Mouse (Mus musculus): ENCODE measurements around the gene Nup160. TPM values are rescaled to one million over a fixed set of nuclear protein-coding genes. Genes with fewer than 3 reads are reported as not detected.
A peak's percentile ranks its signal among the peaks of the same experiment; 100 is the strongest.

Nup160 gene
- polyA plus RNA-seq (2015; fragmentation: Nextera tagmentation; extraction: Ambion mirVana) = 26.2 and 33.9 TPM in 2 replicates

GRCm38 (mm10) chr2:90677007-90677406, at the start of gene Nup160:
Nup160 (plus strand) TSS chr2:90677215.
- no peaks in the 10 kb centered on the region for H3K9me3 ChIP-seq
- H3K4me2 ChIP-seq = no peak within 1 kb of the TSS

GRCm38 (mm10) chr2:90628261-90628660, 48.8 kb upstream of the Nup160 start:
- no peaks in the 10 kb centered on the region for H3K9me3 ChIP-seq
- ATAC-seq (ENCODE audit: low read depth) = no peak
- no peak overlapping the region for H3K4me2 ChIP-seq
- H3K4me1 ChIP-seq (replicated peaks) = peaks cover 4% of the 10 kb centered on the region; the same call in 1 of the 2 replicates
- no peaks in the 10 kb centered on the region for H3K27me3 ChIP-seq
- no peak overlapping the region for H3K27ac ChIP-seq (replicated peaks)
- H3K9ac ChIP-seq = no peak overlapping the region
- H3K4me3 ChIP-seq = no peak overlapping the region
- no peaks in the 10 kb centered on the region for H3K36me3 ChIP-seq
- WGBS = 91% methylated on average over 5 of the region's 5 CpGs

More at GRCm38 (mm10) chr2:90677007-90677406, at the start of gene Nup160:
- H3K4me3 ChIP-seq = no peak within 1 kb of the TSS
- 0 out of 2 replicates have a peak, but pooled peaks cover 4% of the 10 kb centered on the region for H3K36me3 ChIP-seq
- 76% methylated on average over 8 of the region's 8 CpGs for WGBS
- H3K9ac ChIP-seq = no peak within 1 kb of the TSS
- peaks cover 23% of the 10 kb centered on the region for H3K4me1 ChIP-seq (replicated peaks)
- H3K27ac ChIP-seq (replicated peaks) = no peak within 1 kb of the TSS
- ATAC-seq (ENCODE audit: low read depth) = no peak
- no peaks in the 10 kb centered on the region for H3K27me3 ChIP-seq

GRCm38 (mm10) chr2:90629552-90629951, 47.5 kb upstream of the Nup160 start:
- 33% methylated on average over 2 of the region's 2 CpGs for WGBS
- ATAC-seq (ENCODE audit: low read depth) = no peak
- no peaks in the 10 kb centered on the region for H3K9me3 ChIP-seq
- no peak overlapping the region for H3K27ac ChIP-seq (replicated peaks)
- H3K27me3 ChIP-seq = no peaks in the 10 kb centered on the region
- H3K9ac ChIP-seq = no peak overlapping the region
- H3K4me2 ChIP-seq = no peak overlapping the region
- H3K4me1 ChIP-seq (replicated peaks) = no peaks in the 10 kb centered on the region
- no peak overlapping the region for H3K4me3 ChIP-seq
- H3K36me3 ChIP-seq = no peaks in the 10 kb centered on the region

GRCm38 (mm10) chr2:90631938-90632733, 44.9 kb upstream of the Nup160 start:
- no peaks in the 10 kb centered on the region for H3K9me3 ChIP-seq
- no peak overlapping the region for H3K27ac ChIP-seq (replicated peaks)
- H3K9ac ChIP-seq = no peak overlapping the region
- no peak overlapping the region for H3K4me2 ChIP-seq
- no peaks in the 10 kb centered on the region for H3K4me1 ChIP-seq (replicated peaks)
- H3K4me3 ChIP-seq = no peak overlapping the region
- ATAC-seq (ENCODE audit: low read depth) = no peak
- no peaks in the 10 kb centered on the region for H3K27me3 ChIP-seq
- no peaks in the 10 kb centered on the region for H3K36me3 ChIP-seq
- WGBS = 79% methylated on average over 16 of the region's 16 CpGs

GRCm38 (mm10) chr2:90634671-90635070, 42.3 kb upstream of the Nup160 start:
- no peaks in the 10 kb centered on the region for H3K9me3 ChIP-seq
- H3K27me3 ChIP-seq = no peaks in the 10 kb centered on the region
- no peak overlapping the region for H3K27ac ChIP-seq (replicated peaks)
- no peaks in the 10 kb centered on the region for H3K36me3 ChIP-seq
- H3K4me2 ChIP-seq = no peak overlapping the region
- peaks cover under 1% of the 10 kb centered on the region; the same call in 1 of the 2 replicates for H3K4me1 ChIP-seq (replicated peaks)
- H3K9ac ChIP-seq = no peak overlapping the region
- ATAC-seq (ENCODE audit: low read depth) = no peak
- no peak overlapping the region for H3K4me3 ChIP-seq

GRCm38 (mm10) chr2:90635085-90635723, 41.8 kb upstream of the Nup160 start:
- H3K4me1 ChIP-seq (replicated peaks) = peaks cover 6% of the 10 kb centered on the region; the same call in 1 of the 2 replicates
- H3K27ac ChIP-seq (replicated peaks) = no peak overlapping the region
- no peak for ATAC-seq (ENCODE audit: low read depth)
- no peak overlapping the region for H3K4me3 ChIP-seq
- H3K9ac ChIP-seq = no peak overlapping the region
- no peaks in the 10 kb centered on the region for H3K27me3 ChIP-seq
- H3K36me3 ChIP-seq = no peaks in the 10 kb centered on the region
- no peak overlapping the region for H3K4me2 ChIP-seq
- 85% methylated on average over 7 of the region's 7 CpGs for WGBS
- no peaks in the 10 kb centered on the region for H3K9me3 ChIP-seq

GRCm38 (mm10) chr2:90636853-90637252, 40.2 kb upstream of the Nup160 start:
- WGBS = 84% methylated on average over 7 of the region's 7 CpGs

GRCm38 (mm10) chr2:90638986-90639746, 37.8 kb upstream of the Nup160 start:
- Histone ChIP-seq H3K4me2 (no peak overlapping the region), H3K27ac (replicated peaks) (no peak overlapping the region), H3K4me3 (no peak overlapping the region), H3K27me3 (no peaks in the 10 kb centered on the region), H3K36me3 (no peaks in the 10 kb centered on the region), H3K9me3 (no peaks in the 10 kb centered on the region), H3K4me1 (replicated peaks) (peaks cover 19% of the 10 kb centered on the region; the same call in 1 of the 2 replicates), H3K9ac (no peak overlapping the region)
- ATAC-seq (ENCODE audit: low read depth) = no peak
- WGBS = 90% methylated on average over 8 of the region's 8 CpGs

More at GRCm38 (mm10) chr2:90636853-90637252, 40.2 kb upstream of the Nup160 start:
- no peak overlapping the region for H3K4me2 ChIP-seq
- H3K27ac ChIP-seq (replicated peaks) = no peak overlapping the region
- peaks cover 19% of the 10 kb centered on the region; the same call in 1 of the 2 replicates for H3K4me1 ChIP-seq (replicated peaks)
- H3K27me3 ChIP-seq = no peaks in the 10 kb centered on the region
- H3K9ac ChIP-seq = no peak overlapping the region
- H3K9me3 ChIP-seq = no peaks in the 10 kb centered on the region
- no peaks in the 10 kb centered on the region for H3K36me3 ChIP-seq
- ATAC-seq (ENCODE audit: low read depth) = no peak
- no peak overlapping the region for H3K4me3 ChIP-seq

GRCm38 (mm10) chr2:90639747-90640699, 37.0 kb upstream of the Nup160 start:
- no peak overlapping the region for H3K27ac ChIP-seq (replicated peaks)
- H3K27me3 ChIP-seq = no peaks in the 10 kb centered on the region
- 68% methylated on average over 5 of the region's 5 CpGs for WGBS
- no peaks in the 10 kb centered on the region for H3K36me3 ChIP-seq
- H3K9me3 ChIP-seq = no peaks in the 10 kb centered on the region
- no peak for ATAC-seq (ENCODE audit: low read depth)
- no peak overlapping the region for H3K4me2 ChIP-seq
- no peak overlapping the region for H3K4me3 ChIP-seq
- H3K9ac ChIP-seq = no peak overlapping the region
- H3K4me1 ChIP-seq (replicated peaks) = peaks cover 19% of the 10 kb centered on the region; the same call in 1 of the 2 replicates

- Histone ChIP-seq H3K4me3 (no peak overlapping the region), H3K9me3 (no peaks in the 10 kb centered on the region), H3K4me1 (replicated peaks) (peaks cover 19% of the 10 kb centered on the region; the same call in 1 of the 2 replicates), H3K27me3 (no peaks in the 10 kb centered on the region), H3K27ac (replicated peaks) (no peak overlapping the region), H3K9ac (no peak overlapping the region), H3K36me3 (no peaks in the 10 kb centered on the region), H3K4me2 (no peak overlapping the region)
- 76% methylated on average over 10 of the region's 10 CpGs for WGBS
- ATAC-seq (ENCODE audit: low read depth) = peak; percentile 61
Measured at GRCm38 (mm10) chr2:90641007-90641709, 35.9 kb upstream of the Nup160 start.

GRCm38 (mm10) chr2:90641710-90642039, 35.3 kb upstream of the Nup160 start:
- Histone ChIP-seq H3K4me1 (replicated peaks) (peaks cover 19% of the 10 kb centered on the region; the same call in 1 of the 2 replicates), H3K9me3 (no peaks in the 10 kb centered on the region), H3K27me3 (no peaks in the 10 kb centered on the region), H3K27ac (replicated peaks) (no peak overlapping the region), H3K36me3 (no peaks in the 10 kb centered on the region), H3K4me2 (no peak overlapping the region), H3K4me3 (no peak overlapping the region), H3K9ac (no peak overlapping the region)
- 85% methylated on average over 4 of the region's 4 CpGs for WGBS
- ATAC-seq (ENCODE audit: low read depth) = no peak

Measured in neural tube, embryonic 13.5 days (tissue).